Mouse (Mus musculus): Measurements from ENCODE around the gene Il15.

Il15 gene

DNA sequence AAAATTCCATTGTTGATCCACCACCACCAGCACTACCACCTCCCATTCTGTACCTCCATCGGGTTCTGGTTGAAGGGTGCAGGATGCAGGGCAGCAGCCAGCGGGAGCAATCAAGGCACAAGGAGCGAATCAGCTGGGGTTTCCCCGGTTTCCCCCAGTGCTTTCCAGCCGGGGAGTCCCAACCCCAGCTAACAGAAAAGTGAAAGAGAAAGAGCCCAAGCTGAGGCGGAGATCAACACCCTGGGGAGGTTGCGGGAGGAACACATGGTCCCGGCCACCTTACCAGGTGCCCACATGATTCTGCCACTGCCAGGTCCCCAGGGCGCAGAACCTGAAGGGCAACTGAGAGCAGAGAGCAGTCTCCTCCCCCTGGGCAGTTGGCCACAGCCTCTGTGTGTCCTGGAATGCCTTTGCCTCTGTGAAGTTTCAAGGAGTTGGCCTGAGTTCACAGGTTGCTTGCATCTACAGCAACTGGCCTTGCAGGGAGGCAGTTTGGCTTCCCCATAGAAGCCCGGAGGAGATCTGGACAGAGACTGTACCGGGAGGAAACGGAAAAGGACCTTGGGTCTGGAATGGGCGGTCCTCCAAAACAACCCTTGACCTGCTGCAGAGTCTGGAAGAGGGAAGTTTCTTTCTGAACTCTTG is at the start of gene Il15:
TSS of gene Il15 (minus strand) at position 537 of the 645 bp plus-strand sequence.
- DNase-seq (ENCODE audit: low spot score in 2 of 2) = no peak

GRCm38 (mm10) chr8:82444897-82445296 is 41.9 kb upstream of the Il15 start:
- DNase-seq (ENCODE audit: low spot score in 2 of 2) = no peak

DNA sequence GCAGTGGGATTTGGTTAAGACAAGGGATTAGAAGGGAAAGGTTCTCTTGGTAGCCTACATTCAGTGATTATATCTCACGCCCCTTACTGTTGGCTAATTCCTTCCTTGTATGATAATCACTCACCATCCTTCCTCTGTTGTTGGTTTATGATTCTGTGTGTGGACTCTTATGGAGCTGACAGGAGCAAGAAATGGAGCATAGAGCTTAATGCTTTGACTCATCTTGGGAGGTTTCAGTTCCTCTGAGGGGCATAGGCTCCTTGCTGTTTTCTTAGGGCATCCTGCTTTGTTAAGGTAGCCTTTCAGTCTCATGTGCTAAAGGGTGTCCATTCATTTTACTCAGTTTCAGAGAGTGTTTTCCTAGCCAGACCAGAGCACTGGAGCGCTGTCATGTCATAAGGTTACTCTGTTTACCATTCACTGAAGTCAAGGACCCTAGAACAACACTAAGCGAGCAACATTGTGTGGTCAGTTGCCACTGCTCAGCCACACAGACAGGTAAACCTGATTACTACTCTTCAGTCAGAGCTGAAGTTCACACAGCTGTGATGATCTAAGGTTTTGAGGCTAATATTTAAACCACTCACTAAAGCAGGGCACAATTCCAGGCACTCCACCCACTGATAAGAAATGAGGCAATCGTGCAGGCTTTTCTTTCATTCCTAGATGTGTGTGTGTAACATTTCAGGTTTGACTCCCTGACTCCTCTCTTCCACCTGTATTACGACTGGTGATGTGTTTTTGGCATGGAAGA is 13.7 kb upstream of the Il15 start:
- no peak for DNase-seq (ENCODE audit: low spot score in 2 of 2)

- no peak for DNase-seq (ENCODE audit: low spot score in 2 of 2)
Measured at GRCm38 (mm10) chr8:82415485-82415884, 12.5 kb upstream of the Il15 start.

DNA sequence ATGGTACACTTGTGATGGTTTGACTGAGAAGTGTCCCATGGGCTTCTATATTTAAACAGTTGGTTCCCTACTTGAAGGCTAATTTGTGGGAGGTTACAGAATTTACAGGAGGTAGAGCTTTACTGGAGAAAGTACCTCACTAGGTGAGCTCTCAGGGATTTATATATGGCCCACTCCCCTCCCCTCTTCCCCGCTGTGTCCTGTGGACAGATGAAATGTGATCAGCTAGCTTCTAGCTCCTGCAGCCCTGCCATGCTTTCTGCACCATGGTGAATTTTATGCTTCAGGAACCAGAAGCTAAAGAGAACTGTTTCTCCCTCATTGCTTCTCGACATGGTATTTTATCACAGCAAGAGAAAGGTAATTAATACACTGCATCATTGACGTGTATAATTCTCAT is 7.1 kb upstream of the Il15 start:
- no peak for DNase-seq (ENCODE audit: low spot score in 2 of 2)

GRCm38 (mm10) chr8:82407060-82407459 is 4.0 kb upstream of the Il15 start:
- DNase-seq (ENCODE audit: low spot score in 2 of 2) = no peak

DNA sequence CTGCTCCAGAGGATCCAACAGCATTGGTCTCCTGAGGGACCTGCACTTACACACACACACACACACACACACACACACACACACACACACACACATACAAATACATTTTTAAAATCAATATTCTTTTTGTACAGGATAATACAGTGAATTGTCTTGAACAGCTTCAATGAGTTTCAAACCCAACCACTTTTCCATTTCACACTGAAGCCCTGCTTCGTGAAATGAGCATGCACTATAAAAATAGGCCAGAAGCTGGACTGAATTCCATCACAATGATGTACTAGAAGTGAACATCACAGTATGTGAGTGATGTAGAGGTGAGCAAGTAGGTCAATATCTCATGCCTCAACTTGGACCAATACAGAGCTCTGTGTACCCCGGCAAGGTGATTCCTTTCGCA is 1.0 kb upstream of the Il15 start:
- DNase-seq (ENCODE audit: low spot score in 2 of 2) = no peak

- no peak for DNase-seq (ENCODE audit: low spot score in 2 of 2)
Measured at GRCm38 (mm10) chr8:82402261-82402685, 749 bp downstream of the Il15 start.

- no peak for DNase-seq (ENCODE audit: low spot score in 2 of 2)
Measured at GRCm38 (mm10) chr8:82401490-82401889, 1.5 kb downstream of the Il15 start.

- DNase-seq (ENCODE audit: low spot score in 2 of 2) = no peak
Measured at GRCm38 (mm10) chr8:82401059-82401458, 2.0 kb downstream of the Il15 start.

GRCm38 (mm10) chr8:82400376-82400775 is 2.6 kb downstream of the Il15 start:
- no peak for DNase-seq (ENCODE audit: low spot score in 2 of 2)

DNA sequence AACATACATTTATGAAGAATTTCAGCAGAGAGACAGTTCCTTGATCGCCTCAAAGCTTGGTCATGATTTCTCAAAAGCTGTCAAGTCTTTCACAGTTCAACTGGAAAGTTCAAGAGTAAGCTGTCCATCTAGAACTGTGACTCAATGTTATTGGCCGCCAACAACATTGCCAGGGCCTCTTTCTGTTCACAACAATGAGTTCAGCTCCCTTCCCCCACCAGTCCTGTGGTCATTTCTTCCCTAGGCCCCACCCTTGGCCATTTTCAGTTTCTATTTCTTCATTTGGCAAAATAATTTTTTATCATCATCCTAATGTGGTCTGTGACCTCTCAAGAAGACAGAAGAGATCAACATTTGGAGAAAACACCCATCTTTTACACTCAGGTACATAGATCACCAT is 4.5 kb downstream of the Il15 start:
- no peak for DNase-seq (ENCODE audit: low spot score in 2 of 2)

DNA sequence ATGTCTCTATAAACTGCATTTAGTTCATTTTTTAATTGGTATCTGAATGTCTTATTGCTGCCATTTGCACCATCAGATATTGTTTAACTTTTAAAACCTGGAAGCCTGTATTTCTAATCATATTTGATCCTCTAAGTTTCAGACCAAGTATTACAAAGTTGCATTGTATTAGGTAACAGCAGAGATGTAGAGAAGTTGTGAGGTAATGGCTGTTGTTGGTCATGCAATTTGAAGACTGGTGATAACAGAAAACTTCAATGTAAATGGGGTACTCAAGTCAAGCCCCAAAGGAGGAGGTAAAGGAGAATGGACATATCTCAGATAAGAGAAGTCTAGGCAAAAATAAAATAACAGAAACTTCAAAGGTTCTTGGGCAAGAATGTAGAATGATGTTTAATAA is 11.8 kb downstream of the Il15 start:
- DNase-seq (ENCODE audit: low spot score in 2 of 2) = no peak

- no peak for DNase-seq (ENCODE audit: low spot score in 2 of 2)
Measured at GRCm38 (mm10) chr8:82388356-82388902, 14.6 kb downstream of the Il15 start.

- no peak for DNase-seq (ENCODE audit: low spot score in 2 of 2)
Measured at GRCm38 (mm10) chr8:82387614-82388013, 15.4 kb downstream of the Il15 start.

- DNase-seq (ENCODE audit: low spot score in 2 of 2) = no peak
Measured at GRCm38 (mm10) chr8:82385867-82386266, 17.2 kb downstream of the Il15 start.

- DNase-seq (ENCODE audit: low spot score in 2 of 2) = no peak
Measured at GRCm38 (mm10) chr8:82384458-82385234, 18.4 kb downstream of the Il15 start.

- no peak for DNase-seq (ENCODE audit: low spot score in 2 of 2)
Measured at GRCm38 (mm10) chr8:82383346-82383745, 19.7 kb downstream of the Il15 start.

GRCm38 (mm10) chr8:82382316-82382715 is 20.7 kb downstream of the Il15 start:
- DNase-seq (ENCODE audit: low spot score in 2 of 2) = no peak

- no peak for DNase-seq (ENCODE audit: low spot score in 2 of 2)
Measured at GRCm38 (mm10) chr8:82374470-82374869, 28.6 kb downstream of the Il15 start.

GRCm38 (mm10) chr8:82372846-82373245 is 30.2 kb downstream of the Il15 start:
- no peak for DNase-seq (ENCODE audit: low spot score in 2 of 2)

DNA sequence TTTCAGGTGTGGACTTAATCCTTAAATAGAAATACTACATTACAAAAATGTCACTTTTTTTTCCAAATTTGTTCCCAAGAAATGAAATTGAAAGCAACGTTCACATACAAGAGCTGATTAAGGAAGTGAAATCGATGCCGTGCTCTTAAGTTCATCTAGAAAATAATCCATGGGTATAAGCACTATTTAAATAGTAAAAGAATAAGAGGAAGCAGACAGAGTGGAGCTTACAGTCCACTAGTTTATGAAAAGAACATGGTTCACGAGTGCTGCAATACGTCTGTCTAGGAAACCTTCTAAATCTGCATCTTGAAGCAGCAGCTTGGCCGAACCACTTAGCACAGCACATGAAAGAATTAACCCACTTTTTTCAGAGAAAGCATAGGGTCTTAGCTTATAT is 32.4 kb downstream of the Il15 start:
- no peak for DNase-seq (ENCODE audit: low spot score in 2 of 2)
